Mouse (Mus musculus) right cerebral cortex, postnatal 36 days (tissue): ENCODE measurements around the gene Fsip1.

Source experiments
- DNase-seq, 2 experiments: peaks; one replicate each; pipeline ENCODE4 v3.0.0; 2022; ENCODE audit warnings: low spot score in 2 of 2, mixed read lengths in 1 of 2

The Fsip1 gene

DNA sequence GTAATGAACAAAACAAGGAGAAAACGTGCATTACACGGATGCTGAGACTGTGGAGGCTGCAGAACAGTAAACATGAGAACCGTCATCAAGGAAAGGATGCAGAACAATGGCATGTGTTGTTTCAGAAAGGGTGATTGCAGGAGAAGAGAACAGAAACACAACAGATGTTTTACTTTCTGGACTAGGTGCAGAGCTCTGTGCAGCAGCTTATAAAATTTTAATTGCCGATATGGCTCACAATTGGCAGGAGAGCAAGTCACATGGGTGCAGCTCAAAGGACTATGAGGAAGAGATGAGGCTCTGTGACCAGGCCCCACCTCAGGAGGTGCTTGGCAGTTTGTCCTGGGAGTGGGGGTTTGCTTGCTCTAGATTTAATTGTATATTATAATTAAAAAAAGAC lies 157.7 kb downstream of the Fsip1 start:
- no peak for DNase-seq

- no peak for DNase-seq
Observed at GRCm38 (mm10) chr2:118091226-118091625, 165.5 kb downstream of the Fsip1 start.

- no peak for DNase-seq
Observed at GRCm38 (mm10) chr2:118087044-118087726, 169.6 kb downstream of the Fsip1 start.

DNA sequence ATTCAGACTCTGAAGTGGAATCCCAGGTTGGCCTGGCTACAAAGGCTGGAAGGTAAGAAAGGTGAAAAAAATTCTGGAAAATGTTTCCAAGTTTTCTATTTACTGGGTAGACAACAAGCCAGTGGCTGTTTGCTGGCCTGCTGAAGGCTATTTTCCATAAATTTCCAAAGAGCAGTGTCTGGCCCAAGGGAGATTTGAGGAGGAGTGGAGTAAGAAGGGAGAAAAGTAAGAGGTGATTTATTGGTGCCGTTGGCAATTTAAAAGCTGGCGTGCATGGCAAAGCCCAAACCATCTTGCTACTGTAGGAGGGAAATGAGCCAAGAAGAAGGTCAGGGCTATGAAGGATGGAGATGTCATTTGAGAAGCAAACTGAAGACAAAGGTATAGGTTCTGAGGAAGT lies 171.1 kb downstream of the Fsip1 start:
- no peak for DNase-seq

DNA sequence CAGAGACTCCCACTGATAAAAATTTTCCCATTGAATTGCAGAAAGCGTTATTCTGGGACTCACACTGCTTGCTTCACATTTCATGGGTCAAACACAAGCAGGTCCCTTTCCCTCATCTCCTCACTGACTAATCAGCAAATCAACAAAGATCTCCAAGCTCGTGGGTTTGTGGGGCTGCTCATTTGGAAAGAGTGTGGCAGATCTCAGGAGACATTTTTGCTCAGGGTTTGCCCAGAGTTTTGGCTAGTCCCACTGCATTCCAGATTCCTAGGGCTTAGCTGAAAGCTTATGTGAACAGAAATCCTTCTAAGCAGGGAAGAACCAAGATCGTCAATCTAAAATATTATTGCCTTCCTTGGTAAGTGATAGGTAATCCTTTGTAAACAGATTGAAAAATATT lies 172.1 kb downstream of the Fsip1 start:
- no peak for DNase-seq

- no peak for DNase-seq
Observed at GRCm38 (mm10) chr2:118083652-118084051, 173.1 kb downstream of the Fsip1 start.

DNA sequence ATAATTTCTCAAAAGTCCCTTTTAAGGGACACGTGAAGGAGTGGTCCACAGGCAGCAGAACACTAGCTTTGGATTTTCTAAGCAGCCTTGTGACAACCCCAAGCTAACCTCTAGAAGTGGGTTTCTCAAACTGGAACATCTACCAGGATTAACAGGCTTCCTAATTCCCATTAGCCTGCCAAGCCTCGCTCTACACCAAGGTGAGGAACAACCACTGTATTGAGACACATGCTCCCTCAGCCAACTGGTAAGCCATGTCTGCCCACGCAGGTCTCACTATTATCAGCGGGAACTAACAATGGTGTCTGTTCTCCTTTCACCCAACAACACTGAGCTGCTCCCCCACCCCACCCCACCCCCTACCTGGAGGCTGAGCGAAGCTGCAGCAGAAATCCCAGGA lies 175.2 kb downstream of the Fsip1 start:
- DNase-seq: no peak
